Mouse (Mus musculus): ENCODE measurements around the gene 5031439G07Rik. TPM values are rescaled to one million over a fixed set of nuclear protein-coding genes. Genes with fewer than 3 reads are reported as not detected.
"Not testable (repeated sequence)": the region's sequence is repeated elsewhere in the genome, so short reads cannot be mapped to it uniquely, and the experiment has no call there.

Gene 5031439G07Rik
- total and polyA plus RNA-seq, 2 experiments from 2014 or later: 28.9 to 112 TPM

DNA sequence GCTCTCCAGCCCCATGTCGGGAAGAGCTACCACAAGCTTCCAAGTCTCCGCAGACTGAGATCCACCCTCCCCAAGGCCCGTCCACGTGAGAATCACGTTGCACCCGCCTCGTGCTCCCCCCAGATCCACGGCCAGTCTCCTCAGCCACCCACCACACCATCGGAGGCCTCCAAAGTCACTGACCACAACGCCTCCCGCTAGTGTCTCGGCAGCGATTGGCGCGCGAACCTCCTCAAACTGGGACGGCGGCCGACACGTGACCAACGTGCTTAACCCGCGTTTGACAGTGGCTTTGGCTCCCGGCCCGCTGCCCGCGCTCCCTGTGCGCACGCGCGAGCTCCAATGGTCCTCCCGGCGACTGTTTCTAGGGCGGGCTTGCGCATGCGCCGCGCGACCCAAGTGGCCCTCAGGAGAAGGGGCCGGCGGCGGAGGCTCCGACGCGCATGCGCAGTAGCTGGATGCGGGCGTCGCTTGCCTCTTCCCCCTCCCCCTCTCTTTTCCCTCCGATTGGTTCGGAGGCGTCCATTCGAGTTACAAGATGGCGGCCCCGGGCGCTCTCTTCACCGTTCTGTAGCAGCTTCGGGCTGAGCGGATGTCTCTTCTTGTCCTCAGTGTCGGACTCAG, 65.4 kb downstream of the 5031439G07Rik start, which contains the start of gene Nup50:
Gene Nup50, plus strand, starts transcription at position 528 of the 624 bp plus-strand sequence.
- DNase-seq (peak; percentile 100), ATAC-seq (peak; percentile 92)
- TF ChIP-seq CTCF (IDR thresholded peaks at IDR 0.05; ENCODE audit: low read depth): peak; percentile 10; the same call in 1 of the 2 replicates

DNA sequence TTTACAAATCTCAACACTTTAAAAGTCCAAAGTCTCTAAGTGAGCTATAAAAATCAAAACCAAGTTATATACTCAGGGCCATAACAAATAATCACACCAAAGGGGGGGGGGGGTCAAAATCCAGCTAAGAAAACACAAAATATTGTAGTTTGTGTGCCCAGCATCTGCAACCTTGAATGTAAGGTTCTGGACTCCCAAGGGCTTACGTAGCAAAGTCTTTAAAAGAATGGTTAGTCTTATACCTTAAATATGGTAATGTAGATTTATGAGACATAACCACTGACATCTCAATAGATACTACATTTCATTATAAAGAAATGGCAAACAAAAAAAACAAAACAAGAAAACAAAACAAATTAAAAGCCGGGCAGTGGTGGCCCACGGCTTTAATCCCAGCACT, 68.4 kb downstream of the 5031439G07Rik start, which contains the start of gene Gm29666:
Gene Gm29666, minus strand, starts transcription at position 101 of the 400 bp plus-strand sequence.
- Histone ChIP-seq H3K4me3 (ENCODE audit: low read depth, low read length) (no peak within 1 kb of the TSS), H3K36me3 (ENCODE audit: insufficient read depth) (no peaks in the 10 kb centered on the region), H3K27ac (ENCODE audit: low read depth, low read length) (no peak within 1 kb of the TSS), H3K27me3 (ENCODE audit: insufficient read depth, low read length) (no peaks in the 10 kb centered on the region), H3K4me2 (ENCODE audit: low read depth) (no peak within 1 kb of the TSS), H3K9me3 (ENCODE audit: low read length) (no peaks in the 10 kb centered on the region), H3K4me1 (ENCODE audit: insufficient read depth) (peaks cover 15% of the 10 kb centered on the region), H3K9ac (no peak within 1 kb of the TSS)
- DNase-seq: no peak
- TF ChIP-seq CTCF (IDR thresholded peaks at IDR 0.05; ENCODE audit: low read depth): no peak
- 92% methylated on average over 3 of the region's 3 CpGs for WGBS
- ATAC-seq: no peak

More for the DNA sequence above, 65.4 kb downstream of the 5031439G07Rik start, which contains the start of gene Nup50:
- Histone ChIP-seq H3K9ac (peak within 1 kb of the TSS; percentile 90), H3K4me1 (ENCODE audit: insufficient read depth) (peaks cover 15% of the 10 kb centered on the region), H3K4me2 (ENCODE audit: low read depth) (peak within 1 kb of the TSS; percentile 78), H3K36me3 (ENCODE audit: insufficient read depth) (peaks cover 8% of the 10 kb centered on the region; the same call in 1 of the 2 replicates), H3K27me3 (ENCODE audit: insufficient read depth, low read length) (no peaks in the 10 kb centered on the region), H3K4me3 (ENCODE audit: low read depth, low read length) (peak within 1 kb of the TSS; percentile 97), H3K27ac (ENCODE audit: low read depth, low read length) (peak within 1 kb of the TSS; percentile 88), H3K9me3 (ENCODE audit: low read length) (no peaks in the 10 kb centered on the region)
- under 1% methylated on average over 60 of the region's 60 CpGs for WGBS

- 68% methylated on average over 3 of the region's 3 CpGs for WGBS
- no peaks in the 10 kb centered on the region for H3K9me3 ChIP-seq (ENCODE audit: low read length)
- no peak overlapping the region for H3K27ac ChIP-seq (ENCODE audit: low read depth, low read length)
- no peak overlapping the region for H3K4me2 ChIP-seq (ENCODE audit: low read depth)
- DNase-seq (peak; percentile 4), ATAC-seq (no peak)
- TF ChIP-seq CTCF (IDR thresholded peaks at IDR 0.05; ENCODE audit: low read depth): no peak
- no peaks in the 10 kb centered on the region for H3K36me3 ChIP-seq (ENCODE audit: insufficient read depth)
- H3K4me3 ChIP-seq (ENCODE audit: low read depth, low read length): no peak overlapping the region
- H3K9ac ChIP-seq: no peak overlapping the region
- no peaks in the 10 kb centered on the region for H3K4me1 ChIP-seq (ENCODE audit: insufficient read depth)
- H3K27me3 ChIP-seq (ENCODE audit: insufficient read depth, low read length): no peaks in the 10 kb centered on the region
Observed at GRCm38 (mm10) chr15:84913201-84913600, 75.2 kb downstream of the 5031439G07Rik start.

DNA sequence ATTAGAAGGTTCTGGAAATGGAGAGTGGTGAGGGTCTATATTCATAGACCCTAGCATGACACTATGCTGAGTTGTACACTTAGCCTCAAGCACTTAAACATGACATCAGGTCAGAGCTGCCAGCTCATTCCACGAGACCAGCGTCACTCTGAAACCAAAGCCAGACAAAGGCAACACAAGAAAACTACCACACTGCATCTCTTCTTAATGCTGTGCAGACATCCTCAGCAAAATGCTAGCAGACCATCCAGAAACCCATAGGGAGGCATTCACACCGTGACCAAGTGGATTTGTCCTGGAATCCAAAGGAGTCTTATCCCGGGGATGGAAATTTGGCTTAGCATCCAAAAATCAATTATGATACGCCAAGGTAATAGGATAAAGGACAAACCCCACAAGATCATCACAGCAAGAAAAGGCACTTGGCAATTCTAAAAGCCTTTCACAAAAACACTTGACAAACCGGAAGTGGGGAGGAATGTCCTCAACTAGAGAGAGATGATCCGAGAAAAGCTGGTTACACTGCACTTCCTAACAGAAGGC, 84.4 kb downstream of the 5031439G07Rik start:
- H3K36me3 ChIP-seq (ENCODE audit: insufficient read depth): no peaks in the 10 kb centered on the region
- H3K9ac ChIP-seq: no peak overlapping the region
- no peak overlapping the region for H3K4me3 ChIP-seq (ENCODE audit: low read depth, low read length)
- whole genome bisulfite sequencing: 64% methylated on average over 7 of the region's 7 CpGs
- no peaks in the 10 kb centered on the region for H3K27me3 ChIP-seq (ENCODE audit: insufficient read depth, low read length)
- no peaks in the 10 kb centered on the region for H3K4me1 ChIP-seq (ENCODE audit: insufficient read depth)
- H3K9me3 ChIP-seq (ENCODE audit: low read length): no peaks in the 10 kb centered on the region
- no peak overlapping the region for H3K4me2 ChIP-seq (ENCODE audit: low read depth)
- no peak for DNase-seq
- no peak for ATAC-seq
- no peak overlapping the region for H3K27ac ChIP-seq (ENCODE audit: low read depth, low read length)
- TF ChIP-seq CTCF (IDR thresholded peaks at IDR 0.05; ENCODE audit: low read depth): no peak

- no peaks in the 10 kb centered on the region for H3K9me3 ChIP-seq (ENCODE audit: low read length)
- no peak overlapping the region for H3K27ac ChIP-seq (ENCODE audit: low read depth, low read length)
- H3K4me3 ChIP-seq (ENCODE audit: low read depth, low read length): no peak overlapping the region
- H3K27me3 ChIP-seq (ENCODE audit: insufficient read depth, low read length): no peaks in the 10 kb centered on the region
- H3K36me3 ChIP-seq (ENCODE audit: insufficient read depth): no peaks in the 10 kb centered on the region
- peak overlapping the region; percentile 3; the same call in 1 of the 2 replicates for H3K4me2 ChIP-seq (ENCODE audit: low read depth)
- peak; percentile 49 for DNase-seq
- peak; percentile 63 for ATAC-seq
- WGBS: 6% methylated on average over 7 of the region's 7 CpGs
- H3K9ac ChIP-seq: no peak overlapping the region
- TF ChIP-seq CTCF (IDR thresholded peaks at IDR 0.05; ENCODE audit: low read depth): no peak
- no peaks in the 10 kb centered on the region for H3K4me1 ChIP-seq (ENCODE audit: insufficient read depth)
Observed at GRCm38 (mm10) chr15:84898077-84898476, 90.3 kb downstream of the 5031439G07Rik start.

DNA sequence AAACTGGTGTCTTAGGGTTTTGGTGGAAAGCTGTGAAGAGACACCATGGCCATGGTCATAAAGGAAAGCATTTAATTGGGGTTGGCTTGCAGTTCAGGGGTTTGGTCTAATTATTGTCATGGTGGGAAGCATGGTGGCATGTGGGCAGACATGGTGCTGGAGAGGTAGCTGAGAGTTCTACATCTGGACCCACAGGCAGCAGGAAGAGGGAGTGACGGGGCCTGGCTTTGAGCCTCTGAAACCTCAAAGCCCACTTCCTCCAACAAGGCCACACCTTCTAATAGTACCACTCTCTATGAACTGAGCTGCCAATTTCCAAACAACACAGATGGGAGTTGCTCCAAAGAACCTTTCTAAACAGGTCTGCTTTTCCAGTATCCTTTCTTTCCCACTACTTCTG, 91.7 kb downstream of the 5031439G07Rik start:
- H3K9me3 ChIP-seq (ENCODE audit: low read length): no peaks in the 10 kb centered on the region
- 85% methylated on average over 1 of the region's 1 CpGs for WGBS
- H3K9ac ChIP-seq: no peak overlapping the region
- no peak overlapping the region for H3K4me3 ChIP-seq (ENCODE audit: low read depth, low read length)
- no peaks in the 10 kb centered on the region for H3K27me3 ChIP-seq (ENCODE audit: insufficient read depth, low read length)
- no peak for ATAC-seq
- no peak for DNase-seq
- H3K27ac ChIP-seq (ENCODE audit: low read depth, low read length): no peak overlapping the region
- no peak overlapping the region for H3K4me2 ChIP-seq (ENCODE audit: low read depth)
- H3K36me3 ChIP-seq (ENCODE audit: insufficient read depth): no peaks in the 10 kb centered on the region
- H3K4me1 ChIP-seq (ENCODE audit: insufficient read depth): no peaks in the 10 kb centered on the region
- no peak for TF ChIP-seq CTCF (IDR thresholded peaks at IDR 0.05; ENCODE audit: low read depth)

DNA sequence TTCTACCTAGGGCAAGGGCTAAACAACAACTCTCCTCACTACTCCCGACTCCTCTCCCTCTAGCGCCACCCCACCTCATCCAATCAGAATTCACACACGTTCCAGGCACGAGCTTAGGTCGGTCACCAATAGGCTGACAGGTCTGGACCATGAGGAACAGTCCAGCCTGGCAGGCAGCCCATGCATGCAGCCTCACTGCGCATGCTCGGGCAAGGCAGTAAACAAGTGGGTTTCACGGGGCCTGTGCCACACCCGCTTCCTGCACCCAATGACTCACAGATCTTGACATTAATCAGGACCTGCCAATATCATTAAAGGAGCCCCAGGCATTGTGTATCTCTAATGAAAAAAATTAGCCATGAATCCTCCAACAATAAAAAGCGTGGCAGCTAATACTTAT, 92.1 kb downstream of the 5031439G07Rik start:
- not testable (repeated sequence) for DNase-seq, ATAC-seq
- 83% methylated on average over 10 of the region's 10 CpGs for WGBS

More for the DNA sequence above, 92.1 kb downstream of the 5031439G07Rik start:
- H3K4me1 ChIP-seq (ENCODE audit: insufficient read depth); H3K4me3 ChIP-seq (ENCODE audit: low read depth, low read length); H3K9ac ChIP-seq; H3K36me3 ChIP-seq (ENCODE audit: insufficient read depth); H3K4me2 ChIP-seq (ENCODE audit: low read depth); H3K9me3 ChIP-seq (ENCODE audit: low read length); H3K27me3 ChIP-seq (ENCODE audit: insufficient read depth, low read length); H3K27ac ChIP-seq (ENCODE audit: low read depth, low read length): not testable (repeated sequence)

Small RNA genes within 50 kb of the gene (microRNA-seq; reads per million reads assigned to microRNA genes)
- gene Mir1249: 115 to 172 reads per million in 2 experiments

Other genes starting within 250 kb of the 5031439G07Rik start
- 13.5 and 20.0 TPM in 2 replicates for gene Phf21b, start 132.5 kb downstream of the 5031439G07Rik start, total RNA-seq (2014; rRNA removed)
- gene Phf21b, start 132.5 kb downstream of the 5031439G07Rik start, polyA plus RNA-seq (2015; fragmentation: Nextera tagmentation; extraction: Ambion mirVana): 2.5 and 2.7 TPM in 2 replicates
- gene Gm29666, start 68.5 kb downstream of the 5031439G07Rik start, total RNA-seq (2014; rRNA removed): 0.54 and 0.86 TPM in 2 replicates
- 0.26 and 0.47 TPM in 2 replicates for gene Gm29666, start 68.5 kb downstream of the 5031439G07Rik start, polyA plus RNA-seq (2015; fragmentation: Nextera tagmentation; extraction: Ambion mirVana)
- gene Nup50, start 65.1 kb downstream of the 5031439G07Rik start, total RNA-seq (2014; rRNA removed): 19.5 and 24.8 TPM in 2 replicates
- gene Nup50, start 65.1 kb downstream of the 5031439G07Rik start, polyA plus RNA-seq (2015; fragmentation: Nextera tagmentation; extraction: Ambion mirVana): 23.5 and 24.5 TPM in 2 replicates
- gene Upk3a, start 28.6 kb upstream of the 5031439G07Rik start, total RNA-seq (2014; rRNA removed): 1.1 and 2.2 TPM in 2 replicates
- gene Upk3a, start 28.6 kb upstream of the 5031439G07Rik start, polyA plus RNA-seq (2015; fragmentation: Nextera tagmentation; extraction: Ambion mirVana): 1.3 and 1.4 TPM in 2 replicates
- 27.9 and 32.8 TPM in 2 replicates for gene Fam118a, start 40.4 kb upstream of the 5031439G07Rik start, total RNA-seq (2014; rRNA removed)
- 27.2 and 30.6 TPM in 2 replicates for gene Fam118a, start 40.4 kb upstream of the 5031439G07Rik start, polyA plus RNA-seq (2015; fragmentation: Nextera tagmentation; extraction: Ambion mirVana)
- 0.08 and 0.43 TPM in 2 replicates for gene Smc1b, start 143.4 kb upstream of the 5031439G07Rik start, total RNA-seq (2014; rRNA removed)
- 0.19 TPM in 2 replicates for gene Smc1b, start 143.4 kb upstream of the 5031439G07Rik start, polyA plus RNA-seq (2015; fragmentation: Nextera tagmentation; extraction: Ambion mirVana)
- 0.48 and 0.69 TPM in 2 replicates for gene Ribc2, start 143.5 kb upstream of the 5031439G07Rik start, total RNA-seq (2014; rRNA removed)
- 0.28 and 0.70 TPM in 2 replicates for gene Ribc2, start 143.5 kb upstream of the 5031439G07Rik start, polyA plus RNA-seq (2015; fragmentation: Nextera tagmentation; extraction: Ambion mirVana)
- gene Fbln1, start 217.4 kb upstream of the 5031439G07Rik start, total RNA-seq (2014; rRNA removed): 38.2 and 60.3 TPM in 2 replicates
- 47.1 and 50.9 TPM in 2 replicates for gene Fbln1, start 217.4 kb upstream of the 5031439G07Rik start, polyA plus RNA-seq (2015; fragmentation: Nextera tagmentation; extraction: Ambion mirVana)

Data from forebrain, postnatal 0 days (tissue).